Mouse (Mus musculus): ENCODE results near the gene Tyms.

DNA sequence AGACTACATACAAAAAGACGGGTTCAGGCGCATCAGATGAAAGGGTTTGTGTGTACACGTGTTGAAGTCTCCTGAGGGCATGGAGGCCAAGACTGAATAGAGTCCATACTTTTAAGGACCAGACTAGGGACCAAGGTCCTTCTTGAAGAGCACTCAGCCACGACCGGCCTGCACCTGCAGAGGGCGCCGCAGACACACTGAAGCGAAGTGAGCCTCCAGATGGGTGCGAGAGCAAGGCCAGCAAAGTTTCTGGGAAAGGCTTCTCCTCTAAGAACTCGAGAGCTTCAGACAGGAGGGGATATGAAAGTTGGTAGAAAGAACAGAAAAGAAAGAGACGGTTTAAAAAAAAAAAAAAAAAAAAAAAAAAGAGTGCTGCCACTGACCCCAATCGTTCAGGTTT is 30.9 kb upstream of the Tyms start:
- TF ChIP-seq GATA1 (IDR thresholded peaks at IDR 0.05; ENCODE audit: borderline replicate concordance, low read length): no peak
- TF ChIP-seq FLI1 (IDR thresholded peaks at IDR 0.05; ENCODE audit: low read length): no peak

Data from megakaryocyte, embryonic 14.5 days (primary cell).